Comparison of ENCODE assay signal across 15 mouse cellular contexts in the genomic region with DNA sequence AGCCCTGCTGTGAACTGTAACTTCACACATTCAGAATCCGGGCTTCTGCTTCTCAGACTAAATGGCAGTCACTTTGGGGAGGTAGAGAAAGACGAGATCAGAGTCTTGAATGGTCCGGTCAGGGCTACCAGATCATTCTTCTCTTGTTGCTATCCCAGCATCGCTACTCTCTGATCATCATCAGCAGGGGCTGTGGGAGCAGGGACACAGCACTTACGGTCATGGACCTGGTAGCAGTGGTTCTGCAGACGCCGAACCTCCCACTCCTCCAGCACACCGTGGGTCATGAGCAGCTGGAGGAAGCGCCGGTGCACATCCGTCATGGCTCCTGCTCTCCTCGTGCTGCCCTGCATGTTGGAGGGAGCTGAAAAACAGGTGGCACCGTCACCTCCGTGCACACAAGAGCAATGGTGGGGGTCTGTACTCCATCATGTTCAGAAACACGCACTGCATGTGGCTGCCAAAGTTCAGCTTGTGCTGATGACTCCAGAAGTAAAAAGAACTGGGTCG.
"Had no signal": no experiment of that assay in that cellular context is flagged by ENCODE, and none has a peak within 500 bp of the region (broad histone marks: within the 10 kb centered on the region; RNA-seq: fewer than 3 reads in every experiment).

No protein-coding gene starts in this region.

- DNase-seq: kidney, adult 18-20 months; kidney, postnatal 10 days; kidney, postnatal 4 days; left cerebral cortex, postnatal 4 days; lung, embryonic 14.5 days; lung, postnatal 10 days; lung, postnatal 4 days; right cerebral cortex, postnatal 14 days had no signal

- H3K9ac ChIP-seq: intestine, embryonic 15.5 days; limb, embryonic 13.5 days; liver, embryonic 14.5 days; lung, embryonic 14.5 days; midbrain, embryonic 12.5 days had no signal

- H3K27me3 ChIP-seq: intestine, embryonic 15.5 days; limb, embryonic 13.5 days; midbrain, embryonic 12.5 days had no signal

- H3K4me2 ChIP-seq: intestine, embryonic 15.5 days; limb, embryonic 13.5 days; lung, embryonic 14.5 days; midbrain, embryonic 12.5 days had no signal

- H3K4me3 ChIP-seq: intestine, embryonic 15.5 days; layer of hippocampus, adult 2 months; limb, embryonic 13.5 days; midbrain, embryonic 12.5 days had no signal

- ATAC-seq: intestine, embryonic 15.5 days; midbrain, embryonic 16.5 days had no signal

- H3K9me3 ChIP-seq: intestine, embryonic 15.5 days; limb, embryonic 13.5 days; midbrain, embryonic 12.5 days had no signal

- H3K27ac ChIP-seq: intestine, embryonic 15.5 days; layer of hippocampus, adult 2 months; limb, embryonic 13.5 days; midbrain, embryonic 12.5 days; stomach, postnatal 0 days had no signal
